Mouse (Mus musculus) forebrain, embryonic 13.5 days (tissue): ENCODE results near the gene Bbs2. TPM values are rescaled to one million over a fixed set of nuclear protein-coding genes. Genes with fewer than 3 reads are reported as not detected.

Experiments
- ATAC-seq: fragments of 200-750 bp; cut with Nextera tagmentation; 2 replicates; pipeline ENCODE4 v1.8.0; 2017
- H3K27ac ChIP-seq: fragments of 300-500 bp; sonication (generic); 2 replicates; pipeline ENCODE4 v1.5.1; 2015; ENCODE audit warnings: inconsistent platforms, mild to moderate bottlenecking, moderate library complexity
- H3K27me3 ChIP-seq: fragments of 300-500 bp; sonication (generic); 2 replicates; pipeline ENCODE4 v1.6.1; 2015; ENCODE audit warnings: mild to moderate bottlenecking, inconsistent platforms
- H3K36me3 ChIP-seq: fragments of 300-500 bp; sonication (generic); 2 replicates; pipeline ENCODE4 v1.6.1; 2015; ENCODE audit warnings: mild to moderate bottlenecking, inconsistent platforms; ENCODE audit not compliant: poor library complexity, severe bottlenecking
- H3K4me1 ChIP-seq: fragments of 300-500 bp; sonication (generic); 2 replicates; pipeline ENCODE4 v1.6.1; 2015; ENCODE audit warnings: inconsistent platforms
- H3K4me2 ChIP-seq: fragments of 300-500 bp; sonication (generic); 2 replicates; pipeline ENCODE4 v1.6.1; 2015; ENCODE audit warnings: inconsistent platforms, mild to moderate bottlenecking, moderate library complexity
- H3K4me3 ChIP-seq: fragments of 300-500 bp; sonication (generic); 2 replicates; pipeline ENCODE4 v1.5.1; 2015; ENCODE audit warnings: mild to moderate bottlenecking, inconsistent platforms
- H3K9ac ChIP-seq: fragments of 300-500 bp; sonication (generic); 2 replicates; pipeline ENCODE4 v1.6.1; 2015; ENCODE audit warnings: mild to moderate bottlenecking, inconsistent platforms
- H3K9me3 ChIP-seq: fragments of 300-500 bp; sonication (generic); replicated peaks from 2 replicates; pipeline ENCODE4 v1.6.1; 2016; ENCODE audit warnings: inconsistent platforms
- WGBS: fragments of 180-500 bp; shearing (Covaris S2); methylation state at CpG from one replicate; pipeline ENCODE4 v1.1.7; 2015; 5-methylcytosine and 5-hydroxymethylcytosine counted together
- polyA plus RNA-seq: library from polyadenylated mRNA; unstranded; fragments of >200 nt; fragmentation: Nextera tagmentation; extraction: Ambion mirVana; gene quantifications from 2 replicates; pipeline ENCODE4 v1.2.1, GENCODE M21; 2015

Gene Bbs2
- polyA plus RNA-seq, 1 experiment from 2014 or later, result 16.9 TPM

- H3K36me3 ChIP-seq, result no peaks in the 10 kb centered on the region
- H3K4me1 ChIP-seq, result peaks cover 59% of the 10 kb centered on the region
- 47% methylated on average over 8 of the region's 8 CpGs for WGBS
- H3K27me3 ChIP-seq, result no peaks in the 10 kb centered on the region
- H3K9ac ChIP-seq, result no peak overlapping the region
- peak overlapping the region; percentile 51 for H3K27ac ChIP-seq
- ATAC-seq, result no peak
- no peak overlapping the region for H3K4me2 ChIP-seq
- no peaks in the 10 kb centered on the region for H3K9me3 ChIP-seq
- H3K4me3 ChIP-seq, result no peak overlapping the region
Measured at GRCm38 (mm10) chr8:94122711-94123468, 24.2 kb upstream of the Bbs2 start.

- no peak overlapping the region for H3K4me3 ChIP-seq
- no peaks in the 10 kb centered on the region for H3K27me3 ChIP-seq
- peaks cover 56% of the 10 kb centered on the region for H3K4me1 ChIP-seq
- H3K4me2 ChIP-seq, result no peak overlapping the region
- H3K27ac ChIP-seq, result peak overlapping the region; percentile 79
- no peak for ATAC-seq
- no peaks in the 10 kb centered on the region for H3K9me3 ChIP-seq
- no peaks in the 10 kb centered on the region for H3K36me3 ChIP-seq
- no peak overlapping the region for H3K9ac ChIP-seq
- WGBS, result 76% methylated on average over 9 of the region's 9 CpGs
Measured at GRCm38 (mm10) chr8:94121625-94122024, 22.9 kb upstream of the Bbs2 start.

- Histone ChIP-seq H3K4me1 (peaks cover 54% of the 10 kb centered on the region), H3K9me3 (no peaks in the 10 kb centered on the region), H3K36me3 (no peaks in the 10 kb centered on the region), H3K9ac (no peak overlapping the region), H3K27me3 (no peaks in the 10 kb centered on the region), H3K27ac (peak overlapping the region; percentile 95), H3K4me2 (peak overlapping the region; percentile 20), H3K4me3 (no peak overlapping the region)
- peak; percentile 95 for ATAC-seq
- under 1% methylated on average over 6 of the region's 6 CpGs for WGBS
Measured at GRCm38 (mm10) chr8:94118776-94119430, 20.2 kb upstream of the Bbs2 start.

- Histone ChIP-seq H3K4me1 (peaks cover 17% of the 10 kb centered on the region), H3K27ac (no peak overlapping the region), H3K27me3 (no peaks in the 10 kb centered on the region), H3K36me3 (no peaks in the 10 kb centered on the region), H3K4me2 (no peak overlapping the region), H3K9ac (no peak overlapping the region), H3K4me3 (no peak overlapping the region), H3K9me3 (no peaks in the 10 kb centered on the region)
- ATAC-seq, result no peak
- 81% methylated on average over 2 of the region's 2 CpGs for WGBS
Measured at GRCm38 (mm10) chr8:94113972-94114371, 15.2 kb upstream of the Bbs2 start.

GRCm38 (mm10) chr8:94113435-94113834, 14.7 kb upstream of the Bbs2 start:
- no peak overlapping the region for H3K4me3 ChIP-seq
- 50% methylated on average over 1 of the region's 1 CpGs for WGBS
- H3K27ac ChIP-seq, result no peak overlapping the region
- H3K27me3 ChIP-seq, result no peaks in the 10 kb centered on the region
- no peak overlapping the region for H3K4me2 ChIP-seq
- peaks cover 11% of the 10 kb centered on the region for H3K4me1 ChIP-seq
- H3K9ac ChIP-seq, result no peak overlapping the region
- ATAC-seq, result no peak
- H3K36me3 ChIP-seq, result no peaks in the 10 kb centered on the region
- no peaks in the 10 kb centered on the region for H3K9me3 ChIP-seq

- WGBS, result 70% methylated on average over 6 of the region's 6 CpGs
- no peak overlapping the region for H3K9ac ChIP-seq
- no peak for ATAC-seq
- no peak overlapping the region for H3K4me3 ChIP-seq
- no peak overlapping the region for H3K4me2 ChIP-seq
- no peak overlapping the region for H3K27ac ChIP-seq
- H3K9me3 ChIP-seq, result no peaks in the 10 kb centered on the region
- H3K4me1 ChIP-seq, result no peaks in the 10 kb centered on the region; the same call in 1 of the 2 replicates
- H3K27me3 ChIP-seq, result no peaks in the 10 kb centered on the region
- H3K36me3 ChIP-seq, result no peaks in the 10 kb centered on the region
Measured at GRCm38 (mm10) chr8:94110526-94111177, 11.9 kb upstream of the Bbs2 start.

GRCm38 (mm10) chr8:94109835-94110234, 11.1 kb upstream of the Bbs2 start:
- Histone ChIP-seq H3K4me2 (no peak overlapping the region), H3K27me3 (no peaks in the 10 kb centered on the region), H3K27ac (no peak overlapping the region), H3K4me1 (no peaks in the 10 kb centered on the region; the same call in 1 of the 2 replicates), H3K36me3 (no peaks in the 10 kb centered on the region), H3K9me3 (no peaks in the 10 kb centered on the region), H3K9ac (no peak overlapping the region), H3K4me3 (no peak overlapping the region)
- ATAC-seq, result no peak
- 83% methylated on average over 5 of the region's 5 CpGs for WGBS

GRCm38 (mm10) chr8:94109396-94109795, 10.7 kb upstream of the Bbs2 start:
- no peak for ATAC-seq
- Histone ChIP-seq H3K4me3 (no peak overlapping the region), H3K27me3 (no peaks in the 10 kb centered on the region), H3K9ac (no peak overlapping the region), H3K4me2 (no peak overlapping the region), H3K36me3 (no peaks in the 10 kb centered on the region), H3K27ac (no peak overlapping the region), H3K9me3 (no peaks in the 10 kb centered on the region), H3K4me1 (peaks cover under 1% of the 10 kb centered on the region; the same call in 1 of the 2 replicates)
- 81% methylated on average over 6 of the region's 6 CpGs for WGBS

- Histone ChIP-seq H3K4me2 (no peak overlapping the region), H3K4me1 (peaks cover 4% of the 10 kb centered on the region; the same call in 1 of the 2 replicates), H3K9ac (no peak overlapping the region), H3K9me3 (no peaks in the 10 kb centered on the region), H3K27ac (no peak overlapping the region), H3K36me3 (no peaks in the 10 kb centered on the region), H3K27me3 (no peaks in the 10 kb centered on the region), H3K4me3 (no peak overlapping the region)
- no peak for ATAC-seq
- 86% methylated on average over 3 of the region's 3 CpGs for WGBS
Measured at GRCm38 (mm10) chr8:94107871-94108270, 9.1 kb upstream of the Bbs2 start.

- ATAC-seq, result no peak
Measured at GRCm38 (mm10) chr8:94104146-94104545, 5.4 kb upstream of the Bbs2 start.

GRCm38 (mm10) chr8:94098996-94099395, 268 bp upstream of the Bbs2 start:
- peaks cover 18% of the 10 kb centered on the region for H3K4me1 ChIP-seq
- H3K9me3 ChIP-seq, result no peaks in the 10 kb centered on the region
- peak overlapping the region; percentile 73 for H3K9ac ChIP-seq
- peak overlapping the region; percentile 99 for H3K27ac ChIP-seq
- ATAC-seq, result no peak
- no peaks in the 10 kb centered on the region for H3K36me3 ChIP-seq
- H3K4me3 ChIP-seq, result peak overlapping the region; percentile 53
- no peaks in the 10 kb centered on the region for H3K27me3 ChIP-seq
- peak overlapping the region; percentile 69 for H3K4me2 ChIP-seq
- WGBS, result 16% methylated on average over 4 of the region's 4 CpGs

More at GRCm38 (mm10) chr8:94104146-94104545, 5.4 kb upstream of the Bbs2 start:
- Histone ChIP-seq H3K27ac (no peak overlapping the region), H3K9me3 (no peaks in the 10 kb centered on the region), H3K4me1 (peaks cover 4% of the 10 kb centered on the region), H3K4me2 (no peak overlapping the region), H3K9ac (no peak overlapping the region), H3K36me3 (no peaks in the 10 kb centered on the region), H3K4me3 (no peak overlapping the region), H3K27me3 (no peaks in the 10 kb centered on the region)
- WGBS, result 59% methylated on average over 5 of the region's 5 CpGs

GRCm38 (mm10) chr8:94094281-94094680, 4.4 kb downstream of the Bbs2 start:
- Histone ChIP-seq H3K4me2 (no peak overlapping the region), H3K9me3 (no peaks in the 10 kb centered on the region), H3K36me3 (no peaks in the 10 kb centered on the region), H3K4me3 (no peak overlapping the region), H3K27ac (no peak overlapping the region), H3K9ac (no peak overlapping the region), H3K27me3 (no peaks in the 10 kb centered on the region), H3K4me1 (peaks cover 18% of the 10 kb centered on the region)
- WGBS, result 81% methylated on average over 6 of the region's 6 CpGs
- no peak for ATAC-seq
